ENCODE assay signal across 9 mouse cellular contexts in the genomic region with DNA sequence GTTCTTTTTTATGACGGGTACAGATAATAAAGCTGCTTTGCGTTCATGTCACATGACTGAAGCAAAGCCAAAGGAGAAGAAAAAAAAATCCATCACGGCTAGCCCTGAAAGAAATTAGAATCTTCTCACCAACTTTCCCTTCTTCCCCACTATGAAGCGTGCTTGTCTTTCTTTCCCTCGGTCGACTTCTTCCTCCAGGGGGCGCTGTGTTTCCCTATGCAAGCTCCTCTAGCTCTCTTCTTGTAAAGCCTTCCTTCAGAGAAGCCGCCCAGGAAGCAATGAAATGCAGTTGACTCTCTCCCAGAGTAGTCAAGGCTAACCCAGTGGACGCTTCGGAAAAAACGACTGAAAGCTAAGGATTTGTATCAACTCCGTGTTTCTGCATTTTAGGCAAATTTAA.
DNase-seq lines count a peak whose midpoint lies in the region; ATAC-seq and TF ChIP-seq lines count a peak whose summit lies in the region.
"Had no signal": no experiment of that assay in that cellular context is flagged by ENCODE, and none has a peak within 500 bp of the region (broad histone marks: within the 10 kb centered on the region; RNA-seq: fewer than 3 reads in every experiment).

No protein-coding gene starts in this region.

- no peak overlapping the region for H3K4me2 ChIP-seq in intestine, postnatal 0 days (replicated peaks; ENCODE audit: low read depth)
- H3K4me2 ChIP-seq in intestine, embryonic 15.5 days (replicated peaks), result no peak overlapping the region
- H3K4me2 ChIP-seq: limb, embryonic 12.5 days had no signal

- no peaks in the 10 kb centered on the region for H3K27me3 ChIP-seq in intestine, postnatal 0 days (replicated peaks; ENCODE audit: control insufficient read depth, insufficient read depth, low read length)
- no peaks in the 10 kb centered on the region for H3K27me3 ChIP-seq in intestine, embryonic 15.5 days (replicated peaks)
- H3K27me3 ChIP-seq: limb, embryonic 12.5 days had no signal

- in situ Hi-C loops in ES-E14 (cut with MboI; ENCODE audit: low sequenced_read_pairs in 2 of 2, unreplicated experiment in 2 of 2), result no loop called here

- H3K27ac ChIP-seq in intestine, postnatal 0 days (ENCODE audit: low read depth, low read length), result no peak overlapping the region
- H3K27ac ChIP-seq in intestine, embryonic 15.5 days, result no peak overlapping the region
- no peak overlapping the region for H3K27ac ChIP-seq in ES-E14 (ENCODE audit: insufficient read depth, low read depth, low read length, poor library complexity, severe bottlenecking)
- H3K27ac ChIP-seq: limb, embryonic 12.5 days had no signal

- H3K36me3 ChIP-seq in intestine, postnatal 0 days (ENCODE audit: control insufficient read depth, insufficient read depth), result no peaks in the 10 kb centered on the region
- H3K36me3 ChIP-seq in intestine, embryonic 15.5 days, result no peaks in the 10 kb centered on the region
- no peaks in the 10 kb centered on the region for H3K36me3 ChIP-seq in ES-E14 (ENCODE audit: control insufficient read depth, insufficient read depth, low read length, poor library complexity, severe bottlenecking)
- H3K36me3 ChIP-seq: limb, embryonic 12.5 days had no signal

- DNase-seq in A20 (ENCODE audit: low read depth, low spot score), result peak; percentile 57
- peak; percentile 88 for DNase-seq in ES-E14 (ENCODE audit: low read depth, low spot score)
- peak; percentile 49 for DNase-seq in embryo, embryonic 10 days (ENCODE audit: low spot score)
- peak; percentile 67 for DNase-seq in mesoderm, embryonic 11.5 days (ENCODE audit: low read depth, low spot score)
- no peak for DNase-seq in layer of hippocampus, adult 9-10 months (ENCODE audit: low spot score)

- H3K9me3 ChIP-seq in intestine, postnatal 0 days (ENCODE audit: control insufficient read depth), result no peaks in the 10 kb centered on the region
- no peaks in the 10 kb centered on the region for H3K9me3 ChIP-seq in intestine, embryonic 15.5 days
- no peaks in the 10 kb centered on the region for H3K9me3 ChIP-seq in ES-E14 (ENCODE audit: control insufficient read depth, insufficient read depth, low read depth, low read length)

- H3K4me3 ChIP-seq in intestine, postnatal 0 days (ENCODE audit: low read depth, low read length), result no peak overlapping the region
- no peak overlapping the region for H3K4me3 ChIP-seq in intestine, embryonic 15.5 days (replicated peaks)
- no peak overlapping the region for H3K4me3 ChIP-seq in ES-E14 (ENCODE audit: insufficient read depth in 1 of 2, low read depth in 1 of 2, low read length in 2 of 2, poor library complexity in 1 of 2, severe bottlenecking in 1 of 2)
- H3K4me3 ChIP-seq: limb, embryonic 12.5 days had no signal

- ATAC-seq in intestine, postnatal 0 days, result no peak
- no peak for ATAC-seq in intestine, embryonic 15.5 days
- no peak for ATAC-seq in frontal cortex, adult (ENCODE audit: low TSS enrichment)

- no peaks in the 10 kb centered on the region for H3K4me1 ChIP-seq in intestine, postnatal 0 days (replicated peaks; ENCODE audit: control insufficient read depth, insufficient read depth, low read length)
- no peaks in the 10 kb centered on the region for H3K4me1 ChIP-seq in intestine, embryonic 15.5 days (replicated peaks)
- no peaks in the 10 kb centered on the region for H3K4me1 ChIP-seq in ES-E14 (ENCODE audit: control insufficient read depth in 2 of 2, insufficient read depth in 2 of 2, low read length in 2 of 2, poor library complexity in 1 of 2)

- WGBS in intestine, postnatal 0 days, result 51% methylated on average over 12 of the region's 12 CpGs
- WGBS in intestine, embryonic 15.5 days, result 52% methylated on average over 12 of the region's 12 CpGs

- TF ChIP-seq CTCF in intestine, postnatal 0 days (IDR thresholded peaks at IDR 0.05; ENCODE audit: low read depth), result peak; percentile 66

- H3K9ac ChIP-seq in intestine, postnatal 0 days (ENCODE audit: low read depth, low read length), result no peak overlapping the region
- H3K9ac ChIP-seq in intestine, embryonic 15.5 days, result no peak overlapping the region
- no peak overlapping the region for H3K9ac ChIP-seq in ES-E14 (ENCODE audit: insufficient read depth, low read depth, low read length, poor library complexity, severe bottlenecking)
- H3K9ac ChIP-seq: limb, embryonic 12.5 days had no signal

TF ChIP-seq in ES-E14, 5 proteins besides CTCF, POLR2A, EP300 and RAD21:
- TF ChIP-seq MAFK (IDR thresholded peaks at IDR 0.05; ENCODE audit: insufficient read depth, low read depth, low read length) (no peak), ZNF384 (IDR thresholded peaks at IDR 0.05; ENCODE audit: low read depth, low read length) (no peak), HCFC1 (IDR thresholded peaks at IDR 0.05; ENCODE audit: borderline replicate concordance, insufficient read depth, low read length) (no peak), ZC3H11A (IDR thresholded peaks at IDR 0.05; ENCODE audit: borderline replicate concordance, low read depth, low read length) (no peak), CHD2 (IDR thresholded peaks at IDR 0.05; ENCODE audit: low read depth, low read length) (no peak)
